Mouse (Mus musculus) erythroblast, adult 5-6 weeks (primary cell): ENCODE data around the gene Rpl3l. TPM values are rescaled to one million over a fixed set of nuclear protein-coding genes. Genes with fewer than 3 reads are reported as not detected.

ENCODE experiments used
- ATAC-seq: replicated peaks from 2 replicates; pipeline ENCODE4 v1.8.0; 2016; ENCODE audit warnings: moderate number of reproducible peaks, mild to moderate bottlenecking, moderate TSS enrichment, inconsistent platforms; ENCODE audit not compliant: poor library complexity, low FRiP score, severe bottlenecking
- total RNA-seq, 2 experiments: library from RNA; stranded (forward) in 1 of 2; stranded (reverse) in 1 of 2; fragments of 150-400 nt in 1 of 2; fragments of 200-764, 138-1000 nt in 1 of 2; gene quantifications; 2 replicates each; pipeline versions ENCODE4 v1.2.3 to v1.2.4; 2015 to 2017; ENCODE audit warnings: low replicate concordance in 2 of 2

The Rpl3l gene
- total RNA-seq, 2 experiments from 2014 or later, result not detected

GRCm38 (mm10) chr17:24780821-24781220 lies 53.2 kb downstream of the Rpl3l start:
- ATAC-seq, result no peak

Other genes starting within 250 kb of the Rpl3l start
- gene Mlst8, start 248.7 kb upstream of the Rpl3l start, total RNA-seq (2015; ENCODE audit: low replicate concordance), result 5.9 and 15.8 TPM in 2 replicates
- gene Mlst8, start 248.7 kb upstream of the Rpl3l start, total RNA-seq (2017; ENCODE audit: low replicate concordance), result 5.5 and 8.2 TPM in 2 replicates
- not detected in 2 replicates for gene Caskin1, start 239.2 kb upstream of the Rpl3l start, total RNA-seq (2015; ENCODE audit: low replicate concordance)
- gene Caskin1, start 239.2 kb upstream of the Rpl3l start, total RNA-seq (2017; ENCODE audit: low replicate concordance), result not detected in 2 replicates
- 11.9 and 13.2 TPM in 2 replicates for gene Traf7, start 199.9 kb upstream of the Rpl3l start, total RNA-seq (2015; ENCODE audit: low replicate concordance)
- gene Traf7, start 199.9 kb upstream of the Rpl3l start, total RNA-seq (2017; ENCODE audit: low replicate concordance), result 24.2 and 45.2 TPM in 2 replicates
- not detected in 2 replicates for gene Rab26, start 193.6 kb upstream of the Rpl3l start, total RNA-seq (2015; ENCODE audit: low replicate concordance)
- gene Rab26, start 193.6 kb upstream of the Rpl3l start, total RNA-seq (2017; ENCODE audit: low replicate concordance), result not detected in 2 replicates
- gene Pkd1, start 178.0 kb upstream of the Rpl3l start, total RNA-seq (2015; ENCODE audit: low replicate concordance), result 1.5 and 6.1 TPM in 2 replicates
- 3.8 and 16.2 TPM in 2 replicates for gene Pkd1, start 178.0 kb upstream of the Rpl3l start, total RNA-seq (2017; ENCODE audit: low replicate concordance)
- 16.3 and 75.9 TPM in 2 replicates for gene Tsc2, start 95.2 kb upstream of the Rpl3l start, total RNA-seq (2015; ENCODE audit: low replicate concordance)
- gene Tsc2, start 95.2 kb upstream of the Rpl3l start, total RNA-seq (2017; ENCODE audit: low replicate concordance), result 8.6 and 9.0 TPM in 2 replicates
- 1.0 TPM in 1 of 2 replicates, not detected in the other for gene Nthl1, start 95.1 kb upstream of the Rpl3l start, total RNA-seq (2015; ENCODE audit: low replicate concordance)
- gene Nthl1, start 95.1 kb upstream of the Rpl3l start, total RNA-seq (2017; ENCODE audit: low replicate concordance), result 0.56 and 0.85 TPM in 2 replicates
- 0.38 TPM in 1 of 2 replicates, not detected in the other for gene Slc9a3r2, start 77.5 kb upstream of the Rpl3l start, total RNA-seq (2015; ENCODE audit: low replicate concordance)
- gene Slc9a3r2, start 77.5 kb upstream of the Rpl3l start, total RNA-seq (2017; ENCODE audit: low replicate concordance), result 0.56 and 1.8 TPM in 2 replicates
- not detected in 2 replicates for gene Npw, start 69.4 kb upstream of the Rpl3l start, total RNA-seq (2015; ENCODE audit: low replicate concordance)
- not detected in 2 replicates for gene Npw, start 69.4 kb upstream of the Rpl3l start, total RNA-seq (2017; ENCODE audit: low replicate concordance)
- 3.7 and 7.9 TPM in 2 replicates for gene Zfp598, start 58.1 kb upstream of the Rpl3l start, total RNA-seq (2015; ENCODE audit: low replicate concordance)
- 4.0 and 4.3 TPM in 2 replicates for gene Zfp598, start 58.1 kb upstream of the Rpl3l start, total RNA-seq (2017; ENCODE audit: low replicate concordance)
- gene Syngr3, start 37.9 kb upstream of the Rpl3l start, total RNA-seq (2015; ENCODE audit: low replicate concordance), result not detected in 2 replicates
- not detected in 2 replicates for gene Syngr3, start 37.9 kb upstream of the Rpl3l start, total RNA-seq (2017; ENCODE audit: low replicate concordance)
- gene Gfer, start 31.7 kb upstream of the Rpl3l start, total RNA-seq (2015; ENCODE audit: low replicate concordance), result 2.7 and 6.3 TPM in 2 replicates
- 3.0 and 7.2 TPM in 2 replicates for gene Gfer, start 31.7 kb upstream of the Rpl3l start, total RNA-seq (2017; ENCODE audit: low replicate concordance)
- not detected in 2 replicates for gene Noxo1, start 31.6 kb upstream of the Rpl3l start, total RNA-seq (2015; ENCODE audit: low replicate concordance)
- not detected in 2 replicates for gene Noxo1, start 31.6 kb upstream of the Rpl3l start, total RNA-seq (2017; ENCODE audit: low replicate concordance)
- 0.58 and 5.9 TPM in 2 replicates for gene Tbl3, start 20.2 kb upstream of the Rpl3l start, total RNA-seq (2015; ENCODE audit: low replicate concordance)
- 4.3 and 11.9 TPM in 2 replicates for gene Tbl3, start 20.2 kb upstream of the Rpl3l start, total RNA-seq (2017; ENCODE audit: low replicate concordance)
- not detected in 2 replicates for gene Rnf151, start 9.8 kb upstream of the Rpl3l start, total RNA-seq (2015; ENCODE audit: low replicate concordance)
- not detected in 2 replicates for gene Rnf151, start 9.8 kb upstream of the Rpl3l start, total RNA-seq (2017; ENCODE audit: low replicate concordance)
- gene Rps2, start 9.7 kb upstream of the Rpl3l start, total RNA-seq (2015; ENCODE audit: low replicate concordance), result 1,254 and 1,636 TPM in 2 replicates
- 281 and 355 TPM in 2 replicates for gene Rps2, start 9.7 kb upstream of the Rpl3l start, total RNA-seq (2017; ENCODE audit: low replicate concordance)
- gene Ndufb10, start 3.3 kb upstream of the Rpl3l start, total RNA-seq (2015; ENCODE audit: low replicate concordance), result 52.0 and 124 TPM in 2 replicates
- 74.1 and 90.5 TPM in 2 replicates for gene Ndufb10, start 3.3 kb upstream of the Rpl3l start, total RNA-seq (2017; ENCODE audit: low replicate concordance)
- gene Msrb1, start 8.8 kb downstream of the Rpl3l start, total RNA-seq (2015; ENCODE audit: low replicate concordance), result 177 and 224 TPM in 2 replicates
- gene Msrb1, start 8.8 kb downstream of the Rpl3l start, total RNA-seq (2017; ENCODE audit: low replicate concordance), result 42.8 and 97.5 TPM in 2 replicates
- not detected in 2 replicates for gene Hs3st6, start 25.2 kb downstream of the Rpl3l start, total RNA-seq (2015; ENCODE audit: low replicate concordance)
- not detected in 2 replicates for gene Hs3st6, start 25.2 kb downstream of the Rpl3l start, total RNA-seq (2017; ENCODE audit: low replicate concordance)
- gene Meiob, start 76.5 kb downstream of the Rpl3l start, total RNA-seq (2015; ENCODE audit: low replicate concordance), result not detected in 2 replicates
- gene Meiob, start 76.5 kb downstream of the Rpl3l start, total RNA-seq (2017; ENCODE audit: low replicate concordance), result not detected in 2 replicates
- gene Hagh, start 112.3 kb downstream of the Rpl3l start, total RNA-seq (2015; ENCODE audit: low replicate concordance), result 191 and 222 TPM in 2 replicates
- 223 and 230 TPM in 2 replicates for gene Hagh, start 112.3 kb downstream of the Rpl3l start, total RNA-seq (2017; ENCODE audit: low replicate concordance)
- 58.0 and 66.9 TPM in 2 replicates for gene Fahd1, start 122.5 kb downstream of the Rpl3l start, total RNA-seq (2015; ENCODE audit: low replicate concordance)
- gene Fahd1, start 122.5 kb downstream of the Rpl3l start, total RNA-seq (2017; ENCODE audit: low replicate concordance), result 71.4 and 87.7 TPM in 2 replicates
- not detected in 2 replicates for gene Igfals, start 138.2 kb downstream of the Rpl3l start, total RNA-seq (2015; ENCODE audit: low replicate concordance)
- gene Igfals, start 138.2 kb downstream of the Rpl3l start, total RNA-seq (2017; ENCODE audit: low replicate concordance), result 0.17 TPM in 1 of 2 replicates, not detected in the other
- gene Nubp2, start 158.5 kb downstream of the Rpl3l start, total RNA-seq (2015; ENCODE audit: low replicate concordance), result 25.4 and 31.6 TPM in 2 replicates
- 10.6 and 11.4 TPM in 2 replicates for gene Nubp2, start 158.5 kb downstream of the Rpl3l start, total RNA-seq (2017; ENCODE audit: low replicate concordance)
- 20.4 and 49.3 TPM in 2 replicates for gene Spsb3, start 158.8 kb downstream of the Rpl3l start, total RNA-seq (2015; ENCODE audit: low replicate concordance)
- 28.2 and 35.1 TPM in 2 replicates for gene Spsb3, start 158.8 kb downstream of the Rpl3l start, total RNA-seq (2017; ENCODE audit: low replicate concordance)
- 7.1 and 8.6 TPM in 2 replicates for gene Eme2, start 167.3 kb downstream of the Rpl3l start, total RNA-seq (2015; ENCODE audit: low replicate concordance)
- gene Eme2, start 167.3 kb downstream of the Rpl3l start, total RNA-seq (2017; ENCODE audit: low replicate concordance), result 10.9 and 12.4 TPM in 2 replicates
- gene Mrps34, start 167.3 kb downstream of the Rpl3l start, total RNA-seq (2015; ENCODE audit: low replicate concordance), result 4.8 and 7.1 TPM in 2 replicates
- gene Mrps34, start 167.3 kb downstream of the Rpl3l start, total RNA-seq (2017; ENCODE audit: low replicate concordance), result 2.0 and 5.0 TPM in 2 replicates
- gene Nme3, start 168.7 kb downstream of the Rpl3l start, total RNA-seq (2015; ENCODE audit: low replicate concordance), result 15.0 and 18.3 TPM in 2 replicates
- 29.1 and 32.2 TPM in 2 replicates for gene Nme3, start 168.7 kb downstream of the Rpl3l start, total RNA-seq (2017; ENCODE audit: low replicate concordance)
- 42.7 and 48.3 TPM in 2 replicates for gene Mapk8ip3, start 209.2 kb downstream of the Rpl3l start, total RNA-seq (2015; ENCODE audit: low replicate concordance)
- 109 and 222 TPM in 2 replicates for gene Mapk8ip3, start 209.2 kb downstream of the Rpl3l start, total RNA-seq (2017; ENCODE audit: low replicate concordance)
- 20.8 and 28.6 TPM in 2 replicates for gene Jpt2, start 232.9 kb downstream of the Rpl3l start, total RNA-seq (2015; ENCODE audit: low replicate concordance)
- 22.9 and 40.1 TPM in 2 replicates for gene Jpt2, start 232.9 kb downstream of the Rpl3l start, total RNA-seq (2017; ENCODE audit: low replicate concordance)